Mouse (Mus musculus): ENCODE results near the gene Pou2f2.

- no peak for TF ChIP-seq POLR2A (IDR thresholded peaks at IDR 0.05; ENCODE audit: extremely low read depth, insufficient read depth, low read length)
- no peak for TF ChIP-seq CTCF (IDR thresholded peaks at IDR 0.05; ENCODE audit: low read depth, low read length)
Measured at GRCm38 (mm10) chr7:25205355-25206093, 26.0 kb upstream of the Pou2f2 start.

All from liver, adult 2 months (tissue).